Mouse (Mus musculus): ENCODE results near the gene Krt20. TPM values are rescaled to one million over a fixed set of nuclear protein-coding genes. Genes with fewer than 3 reads are reported as not detected.

Krt20 gene
- polyA plus RNA-seq, 1 experiment: not detected

GRCm38 (mm10) chr11:99414463-99415147, 23.3 kb downstream of the Krt20 start:
- no peaks in the 10 kb centered on the region for H3K79me3 ChIP-seq (ENCODE audit: low read depth)
- no peaks in the 10 kb centered on the region for H3K36me3 ChIP-seq (ENCODE audit: control insufficient read depth, insufficient read depth)
- peaks cover 23% of the 10 kb centered on the region for H3K27me3 ChIP-seq (ENCODE audit: control insufficient read depth, insufficient read depth, insufficient read length)
- no peak overlapping the region for H3ac ChIP-seq (ENCODE audit: control insufficient read depth, insufficient read length, low read depth)
- no peak overlapping the region for H3K4me3 ChIP-seq (ENCODE audit: insufficient read depth, poor library complexity, severe bottlenecking)
- TF ChIP-seq CEBPB (IDR thresholded peaks at IDR 0.05; ENCODE audit: low read depth) (no peak), FOSL1 (IDR thresholded peaks at IDR 0.05; ENCODE audit: insufficient read depth, low read length, poor library complexity, severe bottlenecking) (no peak), CTCF (IDR thresholded peaks at IDR 0.05; ENCODE audit: control insufficient read depth, insufficient read depth, insufficient read length) (no peak), MAX (IDR thresholded peaks at IDR 0.05) (no peak), USF1 (IDR thresholded peaks at IDR 0.05; ENCODE audit: low read depth) (no peak), MYOG (IDR thresholded peaks at IDR 0.05; ENCODE audit: control insufficient read depth, extremely low read depth, insufficient read length) (no peak), MYOD1 (IDR thresholded peaks at IDR 0.05; ENCODE audit: control insufficient read depth, insufficient read length, low read depth) (no peak)
- H3K79me2 ChIP-seq (ENCODE audit: control insufficient read depth, insufficient read depth): no peaks in the 10 kb centered on the region

- H3ac ChIP-seq (ENCODE audit: control insufficient read depth, insufficient read length, low read depth): no peak overlapping the region
- TF ChIP-seq CEBPB (IDR thresholded peaks at IDR 0.05; ENCODE audit: low read depth): no peak
- no peak for TF ChIP-seq MYOD1 (IDR thresholded peaks at IDR 0.05; ENCODE audit: control insufficient read depth, insufficient read length, low read depth)
- no peak for TF ChIP-seq MAX (IDR thresholded peaks at IDR 0.05)
- TF ChIP-seq USF1 (IDR thresholded peaks at IDR 0.05; ENCODE audit: low read depth): no peak
- no peak for TF ChIP-seq MYOG (IDR thresholded peaks at IDR 0.05; ENCODE audit: control insufficient read depth, extremely low read depth, insufficient read length)
- no peaks in the 10 kb centered on the region for H3K79me2 ChIP-seq (ENCODE audit: control insufficient read depth, insufficient read depth)
- no peaks in the 10 kb centered on the region for H3K36me3 ChIP-seq (ENCODE audit: control insufficient read depth, insufficient read depth)
- peaks cover 22% of the 10 kb centered on the region for H3K27me3 ChIP-seq (ENCODE audit: control insufficient read depth, insufficient read depth, insufficient read length)
- H3K79me3 ChIP-seq (ENCODE audit: low read depth): no peaks in the 10 kb centered on the region
- H3K4me3 ChIP-seq (ENCODE audit: insufficient read depth, poor library complexity, severe bottlenecking): no peak overlapping the region
Measured at GRCm38 (mm10) chr11:99413247-99413646, 24.7 kb downstream of the Krt20 start.

GRCm38 (mm10) chr11:99406186-99406585, 31.8 kb downstream of the Krt20 start:
- peaks cover 18% of the 10 kb centered on the region for H3K27me3 ChIP-seq (ENCODE audit: control insufficient read depth, insufficient read depth, insufficient read length)
- H3K36me3 ChIP-seq (ENCODE audit: control insufficient read depth, insufficient read depth): no peaks in the 10 kb centered on the region
- no peaks in the 10 kb centered on the region for H3K79me2 ChIP-seq (ENCODE audit: control insufficient read depth, insufficient read depth)
- H3K4me3 ChIP-seq (ENCODE audit: insufficient read depth, poor library complexity, severe bottlenecking): no peak overlapping the region
- no peak overlapping the region for H3ac ChIP-seq (ENCODE audit: control insufficient read depth, insufficient read length, low read depth)
- TF ChIP-seq FOSL1 (IDR thresholded peaks at IDR 0.05; ENCODE audit: insufficient read depth, low read length, poor library complexity, severe bottlenecking) (no peak), MAX (IDR thresholded peaks at IDR 0.05) (no peak), CEBPB (IDR thresholded peaks at IDR 0.05; ENCODE audit: low read depth) (no peak), USF1 (IDR thresholded peaks at IDR 0.05; ENCODE audit: low read depth) (no peak), MYOD1 (IDR thresholded peaks at IDR 0.05; ENCODE audit: control insufficient read depth, insufficient read length, low read depth) (no peak), MYOG (IDR thresholded peaks at IDR 0.05; ENCODE audit: control insufficient read depth, extremely low read depth, insufficient read length) (no peak), CTCF (IDR thresholded peaks at IDR 0.05; ENCODE audit: control insufficient read depth, insufficient read depth, insufficient read length) (no peak)
- H3K79me3 ChIP-seq (ENCODE audit: low read depth): no peaks in the 10 kb centered on the region

GRCm38 (mm10) chr11:99399956-99400549, 37.9 kb downstream of the Krt20 start:
- H3K79me2 ChIP-seq (ENCODE audit: control insufficient read depth, insufficient read depth): no peaks in the 10 kb centered on the region
- H3ac ChIP-seq (ENCODE audit: control insufficient read depth, insufficient read length, low read depth): no peak overlapping the region
- no peaks in the 10 kb centered on the region for H3K36me3 ChIP-seq (ENCODE audit: control insufficient read depth, insufficient read depth)
- H3K4me3 ChIP-seq (ENCODE audit: insufficient read depth, poor library complexity, severe bottlenecking): no peak overlapping the region
- H3K79me3 ChIP-seq (ENCODE audit: low read depth): no peaks in the 10 kb centered on the region
- H3K27me3 ChIP-seq (ENCODE audit: control insufficient read depth, insufficient read depth, insufficient read length): peaks cover 25% of the 10 kb centered on the region
- TF ChIP-seq MYOD1 (IDR thresholded peaks at IDR 0.05; ENCODE audit: control insufficient read depth, insufficient read length, low read depth) (no peak), USF1 (IDR thresholded peaks at IDR 0.05; ENCODE audit: low read depth) (no peak), CEBPB (IDR thresholded peaks at IDR 0.05; ENCODE audit: low read depth) (no peak), MAX (IDR thresholded peaks at IDR 0.05) (no peak), MYOG (IDR thresholded peaks at IDR 0.05; ENCODE audit: control insufficient read depth, extremely low read depth, insufficient read length) (no peak), FOSL1 (IDR thresholded peaks at IDR 0.05; ENCODE audit: insufficient read depth, low read length, poor library complexity, severe bottlenecking) (no peak), CTCF (IDR thresholded peaks at IDR 0.05; ENCODE audit: control insufficient read depth, insufficient read depth, insufficient read length) (no peak)

- Histone ChIP-seq H3ac (ENCODE audit: control insufficient read depth, insufficient read length, low read depth) (no peak overlapping the region), H3K79me2 (ENCODE audit: control insufficient read depth, insufficient read depth) (no peaks in the 10 kb centered on the region), H3K36me3 (ENCODE audit: control insufficient read depth, insufficient read depth) (no peaks in the 10 kb centered on the region), H3K4me3 (ENCODE audit: insufficient read depth, poor library complexity, severe bottlenecking) (no peak overlapping the region), H3K79me3 (ENCODE audit: low read depth) (no peaks in the 10 kb centered on the region), H3K27me3 (ENCODE audit: control insufficient read depth, insufficient read depth, insufficient read length) (peaks cover 25% of the 10 kb centered on the region)
- no peak for TF ChIP-seq CTCF (IDR thresholded peaks at IDR 0.05; ENCODE audit: control insufficient read depth, insufficient read depth, insufficient read length)
- no peak for TF ChIP-seq FOSL1 (IDR thresholded peaks at IDR 0.05; ENCODE audit: insufficient read depth, low read length, poor library complexity, severe bottlenecking)
- no peak for TF ChIP-seq MAX (IDR thresholded peaks at IDR 0.05)
- no peak for TF ChIP-seq MYOD1 (IDR thresholded peaks at IDR 0.05; ENCODE audit: control insufficient read depth, insufficient read length, low read depth)
- TF ChIP-seq USF1 (IDR thresholded peaks at IDR 0.05; ENCODE audit: low read depth): no peak
- TF ChIP-seq CEBPB (IDR thresholded peaks at IDR 0.05; ENCODE audit: low read depth): no peak
- TF ChIP-seq MYOG (IDR thresholded peaks at IDR 0.05; ENCODE audit: control insufficient read depth, extremely low read depth, insufficient read length): no peak
Measured at GRCm38 (mm10) chr11:99398832-99399231, 39.1 kb downstream of the Krt20 start.
